Mouse (Mus musculus) liver, postnatal 0 days (tissue): ENCODE measurements around the gene Casq1.

Experiments
- CTCF ChIP-seq: sonication (generic); IDR thresholded peaks from 2 replicates; pipeline ENCODE4 v1.5.1; 2016; ENCODE audit warnings: antibody characterized with exemption, low read depth
- EP300 ChIP-seq: IDR thresholded peaks from 2 replicates; pipeline ENCODE4 v1.6.1; 2016; ENCODE audit warnings: antibody characterized with exemption, low read depth, mild to moderate bottlenecking

DNA sequence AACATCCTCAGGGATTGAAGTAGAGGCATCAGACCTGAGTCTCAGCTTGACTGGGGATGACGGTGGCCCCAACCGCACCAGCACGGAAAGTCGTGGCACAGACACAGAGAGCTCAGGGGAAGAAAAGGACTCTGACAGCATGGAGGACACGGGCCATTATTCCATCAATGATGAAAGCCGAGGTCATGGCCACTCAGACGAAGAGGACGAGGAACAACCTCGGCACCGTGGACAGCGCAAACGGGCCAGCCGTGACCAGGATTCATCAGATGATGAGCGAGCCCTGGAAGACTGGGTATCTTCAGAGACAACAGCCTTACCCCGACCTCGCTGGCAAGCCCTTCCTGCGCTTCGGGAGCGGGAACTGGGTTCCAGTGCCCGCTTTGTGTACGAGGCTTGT lies 47.3 kb downstream of the Casq1 start:
- TF ChIP-seq CTCF (no peak), EP300 (no peak)
